Mouse (Mus musculus): ENCODE measurements at regions not wholly inside any gene's neighbourhood (a gene's known extent, or its start where the extent isn't known, plus 50 kb on each side); places are given as distances from the start of the nearest gene placed in this dataset.

GRCm38 (mm10) chr3:149219381-149220303 is 229.3 kb upstream of the Adgrl2 start:
- H3K4me3 ChIP-seq (replicated peaks): no peak overlapping the region
- 46% methylated on average over 14 of the region's 14 CpGs for WGBS
- no peaks in the 10 kb centered on the region for H3K27me3 ChIP-seq
- H3K4me1 ChIP-seq: peaks cover 22% of the 10 kb centered on the region
- no peaks in the 10 kb centered on the region for H3K9me3 ChIP-seq (replicated peaks)
- H3K4me2 ChIP-seq: no peak overlapping the region
- no peaks in the 10 kb centered on the region for H3K36me3 ChIP-seq
- H3K27ac ChIP-seq: peak overlapping the region; percentile 48; the same call in 1 of the 2 replicates
- ATAC-seq (replicated peaks; ENCODE audit: low FRiP score): peak; percentile 40; the same call in 1 of the 2 replicates
- H3K9ac ChIP-seq: no peak overlapping the region

DNA sequence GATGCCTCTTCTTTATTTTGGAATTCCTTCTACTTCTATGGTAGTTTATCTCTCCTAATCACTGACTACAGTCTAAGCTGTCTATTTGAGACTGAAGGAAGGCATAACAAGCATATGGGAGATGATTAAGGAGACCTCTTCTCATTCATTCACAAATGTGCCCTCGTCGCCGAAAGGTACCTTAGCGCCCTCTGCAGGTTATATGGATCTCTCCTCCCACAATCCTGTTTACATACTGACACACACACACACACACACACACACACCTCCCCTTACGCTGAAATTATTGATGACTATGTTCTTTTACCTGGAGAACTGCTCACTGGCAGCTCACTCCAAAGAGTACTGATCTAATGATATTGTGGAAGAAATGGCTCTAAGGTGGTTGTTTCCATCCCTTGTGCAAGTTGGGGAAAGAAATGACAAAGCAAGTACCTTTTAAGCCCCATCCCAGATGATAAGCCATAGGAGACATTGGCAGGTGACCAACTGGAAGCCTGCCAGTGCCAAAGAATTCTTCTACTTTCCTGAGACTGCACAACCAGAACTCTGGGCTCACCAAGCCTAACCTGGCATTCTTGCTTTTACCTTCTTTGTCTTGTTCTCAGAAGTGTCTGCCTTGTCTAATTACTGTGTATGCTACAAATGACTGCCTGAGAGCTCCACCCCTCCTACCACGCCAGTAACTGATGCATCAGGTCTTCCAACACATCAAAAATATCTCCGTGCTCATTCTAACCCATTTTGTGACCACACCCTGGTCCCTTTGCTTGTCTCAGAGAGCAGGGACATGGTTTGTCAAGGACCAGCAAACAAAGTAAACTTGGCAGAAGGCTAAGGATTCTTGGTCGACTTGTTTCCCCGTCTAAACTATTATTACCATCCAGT is 227.8 kb upstream of the Adgrl2 start:
- WGBS: 91% methylated on average over 9 of the region's 9 CpGs
- H3K27me3 ChIP-seq: no peaks in the 10 kb centered on the region
- no peaks in the 10 kb centered on the region for H3K9me3 ChIP-seq (replicated peaks)
- peaks cover 29% of the 10 kb centered on the region for H3K4me1 ChIP-seq
- no peaks in the 10 kb centered on the region for H3K36me3 ChIP-seq
- no peak overlapping the region for H3K4me3 ChIP-seq (replicated peaks)
- no peak for ATAC-seq (replicated peaks; ENCODE audit: low FRiP score)
- no peak overlapping the region for H3K27ac ChIP-seq
- H3K9ac ChIP-seq: no peak overlapping the region
- no peak overlapping the region for H3K4me2 ChIP-seq

- no peak overlapping the region for H3K27ac ChIP-seq
- ATAC-seq (replicated peaks; ENCODE audit: low FRiP score): no peak
These were observed 226.5 kb upstream of the Adgrl2 start for GRCm38 (mm10) chr3:149216759-149217400.

GRCm38 (mm10) chr3:149215691-149216090 is 225.3 kb upstream of the Adgrl2 start:
- Histone ChIP-seq H3K4me1 (peaks cover 27% of the 10 kb centered on the region), H3K4me2 (no peak overlapping the region), H3K36me3 (no peaks in the 10 kb centered on the region), H3K9ac (no peak overlapping the region), H3K9me3 (replicated peaks) (no peaks in the 10 kb centered on the region), H3K27ac (no peak overlapping the region), H3K27me3 (no peaks in the 10 kb centered on the region), H3K4me3 (replicated peaks) (no peak overlapping the region)
- no peak for ATAC-seq (replicated peaks; ENCODE audit: low FRiP score)
- 77% methylated on average over 2 of the region's 2 CpGs for whole genome bisulfite sequencing

More at GRCm38 (mm10) chr3:149216759-149217400, 226.5 kb upstream of the Adgrl2 start:
- Histone ChIP-seq H3K9ac (no peak overlapping the region), H3K27me3 (no peaks in the 10 kb centered on the region), H3K4me2 (no peak overlapping the region), H3K4me1 (peaks cover 29% of the 10 kb centered on the region), H3K4me3 (replicated peaks) (no peak overlapping the region), H3K36me3 (no peaks in the 10 kb centered on the region), H3K9me3 (replicated peaks) (no peaks in the 10 kb centered on the region)
- 84% methylated on average over 10 of the region's 11 CpGs for WGBS

DNA sequence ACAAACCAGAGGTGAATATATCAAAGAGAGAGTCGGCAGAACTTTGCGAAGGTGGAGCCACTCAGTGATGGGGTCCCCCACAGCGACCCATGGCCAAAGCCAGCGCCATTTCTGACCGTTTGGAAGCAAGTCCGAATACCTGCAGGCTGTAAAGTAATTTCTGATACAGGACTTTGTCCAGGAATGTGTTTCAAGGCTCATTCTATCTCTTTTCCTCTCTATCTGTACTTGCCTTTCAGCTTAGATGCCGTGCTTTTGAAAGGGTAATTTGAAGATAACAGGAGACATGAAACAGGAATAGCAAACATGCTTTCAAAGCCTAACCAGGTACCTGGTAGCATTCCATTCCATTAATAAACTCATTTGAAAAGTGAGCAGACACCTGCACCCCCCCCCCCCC is 221.6 kb upstream of the Adgrl2 start:
- ATAC-seq (replicated peaks; ENCODE audit: low FRiP score): no peak
- H3K27me3 ChIP-seq: no peaks in the 10 kb centered on the region
- 85% methylated on average over 7 of the region's 7 CpGs for WGBS
- H3K4me3 ChIP-seq (replicated peaks): no peak overlapping the region
- H3K27ac ChIP-seq: no peak overlapping the region
- H3K9me3 ChIP-seq (replicated peaks): no peaks in the 10 kb centered on the region
- H3K36me3 ChIP-seq: no peaks in the 10 kb centered on the region
- no peak overlapping the region for H3K4me2 ChIP-seq
- peaks cover 10% of the 10 kb centered on the region; the same call in 1 of the 2 replicates for H3K4me1 ChIP-seq
- no peak overlapping the region for H3K9ac ChIP-seq

DNA sequence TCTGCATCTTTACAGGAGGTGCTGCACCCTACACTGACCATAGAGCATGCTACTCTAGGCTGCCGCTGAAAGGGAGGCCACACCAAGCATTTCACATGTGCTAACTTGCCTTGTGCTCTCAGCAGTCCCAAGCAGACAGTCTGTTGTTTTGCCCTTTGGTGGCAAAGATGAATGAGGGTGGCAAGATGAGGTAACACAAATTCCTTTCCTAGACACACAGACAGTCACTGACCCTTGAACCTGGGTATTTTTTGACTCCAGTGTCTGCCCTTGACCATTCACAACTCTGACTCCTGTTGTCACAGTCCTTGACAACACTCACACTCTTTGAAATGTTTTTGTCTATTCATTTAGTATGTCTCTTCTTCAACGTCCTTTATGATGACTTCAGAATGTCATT is 218.9 kb upstream of the Adgrl2 start:
- Histone ChIP-seq H3K36me3 (no peaks in the 10 kb centered on the region), H3K9ac (no peak overlapping the region), H3K27ac (no peak overlapping the region), H3K4me2 (no peak overlapping the region), H3K9me3 (replicated peaks) (no peaks in the 10 kb centered on the region), H3K27me3 (no peaks in the 10 kb centered on the region), H3K4me1 (peaks cover 7% of the 10 kb centered on the region; the same call in 1 of the 2 replicates), H3K4me3 (replicated peaks) (no peak overlapping the region)
- ATAC-seq (replicated peaks; ENCODE audit: low FRiP score): no peak
- 95% methylated on average over 2 of the region's 2 CpGs for WGBS

- Histone ChIP-seq H3K4me2 (no peak overlapping the region), H3K36me3 (no peaks in the 10 kb centered on the region), H3K4me1 (no peaks in the 10 kb centered on the region; the same call in 1 of the 2 replicates), H3K9me3 (replicated peaks) (no peaks in the 10 kb centered on the region), H3K27ac (no peak overlapping the region), H3K4me3 (replicated peaks) (no peak overlapping the region), H3K27me3 (no peaks in the 10 kb centered on the region), H3K9ac (no peak overlapping the region)
- no peak for ATAC-seq (replicated peaks; ENCODE audit: low FRiP score)
- WGBS: 70% methylated on average over 5 of the region's 5 CpGs
These were observed 213.1 kb upstream of the Adgrl2 start for GRCm38 (mm10) chr3:149203451-149203850.

DNA sequence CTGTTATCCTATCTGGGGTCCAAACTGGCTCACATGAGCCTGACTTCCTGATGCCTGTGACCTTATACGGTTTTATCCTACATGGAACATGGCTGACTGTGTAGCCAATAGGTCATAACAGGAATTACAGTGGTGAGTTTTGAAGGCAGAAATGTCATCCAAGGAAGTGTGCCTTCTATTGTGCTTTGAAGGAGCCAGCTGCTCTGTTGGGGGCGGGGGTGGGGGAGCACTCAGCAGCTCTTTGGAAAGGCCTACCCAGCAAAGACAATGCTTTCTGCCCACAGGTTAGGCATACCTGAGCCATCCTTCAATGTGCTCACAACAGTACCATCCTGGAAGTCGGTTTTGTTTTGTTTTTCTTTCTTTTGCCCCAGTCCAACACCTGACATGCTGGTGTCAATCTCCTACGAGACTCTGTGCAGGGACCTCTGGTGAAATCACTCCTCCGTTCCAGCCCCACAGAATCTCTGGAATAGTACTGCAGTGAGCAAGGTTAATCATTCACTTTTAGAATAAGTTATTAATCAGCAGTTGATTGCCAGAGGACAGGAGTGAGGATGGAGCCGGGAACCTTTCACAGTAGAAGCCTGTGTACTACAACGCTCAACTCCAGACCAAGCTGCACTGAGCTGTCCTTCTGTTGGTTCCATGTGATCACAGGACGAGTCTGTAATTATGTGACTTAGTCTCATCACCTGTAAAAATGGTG is 206.3 kb upstream of the Adgrl2 start:
- peak; percentile 94 for ATAC-seq (replicated peaks; ENCODE audit: low FRiP score)
- Histone ChIP-seq H3K27ac (peak overlapping the region; percentile 76), H3K4me2 (peak overlapping the region; percentile 27; the same call in 1 of the 2 replicates), H3K4me1 (peaks cover 8% of the 10 kb centered on the region), H3K4me3 (replicated peaks) (no peak overlapping the region), H3K9me3 (replicated peaks) (no peaks in the 10 kb centered on the region), H3K9ac (no peak overlapping the region), H3K27me3 (no peaks in the 10 kb centered on the region), H3K36me3 (no peaks in the 10 kb centered on the region)
- 61% methylated on average over 8 of the region's 8 CpGs for WGBS

- WGBS: 80% methylated on average over 19 of the region's 19 CpGs
- H3K4me2 ChIP-seq: no peak overlapping the region
- ATAC-seq (replicated peaks; ENCODE audit: low FRiP score): no peak
- H3K9me3 ChIP-seq (replicated peaks): no peaks in the 10 kb centered on the region
- H3K27me3 ChIP-seq: no peaks in the 10 kb centered on the region
- H3K9ac ChIP-seq: no peak overlapping the region
- H3K4me3 ChIP-seq (replicated peaks): no peak overlapping the region
- H3K27ac ChIP-seq: no peak overlapping the region
- H3K36me3 ChIP-seq: no peaks in the 10 kb centered on the region
- peaks cover 11% of the 10 kb centered on the region for H3K4me1 ChIP-seq
These were observed 200.7 kb upstream of the Adgrl2 start for GRCm38 (mm10) chr3:149190856-149191576.

- Histone ChIP-seq H3K4me3 (replicated peaks) (no peak overlapping the region), H3K27ac (no peak overlapping the region)
- no peak for ATAC-seq (replicated peaks; ENCODE audit: low FRiP score)
These were observed 193.8 kb upstream of the Adgrl2 start for GRCm38 (mm10) chr3:149184136-149184551.

More at GRCm38 (mm10) chr3:149184136-149184551, 193.8 kb upstream of the Adgrl2 start:
- WGBS: 23% methylated on average over 12 of the region's 12 CpGs
- Histone ChIP-seq H3K9ac (no peak overlapping the region), H3K27me3 (0 out of 2 replicates have a peak, but pooled peaks cover 3% of the 10 kb centered on the region), H3K4me2 (peak overlapping the region; percentile 47), H3K4me1 (peaks cover 15% of the 10 kb centered on the region), H3K36me3 (no peaks in the 10 kb centered on the region), H3K9me3 (replicated peaks) (no peaks in the 10 kb centered on the region)

Measured in kidney, embryonic 15.5 days (tissue).